In genomic region chr9:32645475-32645874, GRCm38 (mm10) we compare ENCODE assay signal across 9 mouse cellular contexts. TPM values are rescaled to one million over a fixed set of nuclear protein-coding genes. Genes with fewer than 3 reads are reported as not detected.
DNase-seq lines count a peak whose midpoint lies in the region; ATAC-seq lines count a peak whose summit lies in the region.
"Had no signal": no experiment of that assay in that cellular context is flagged by ENCODE, and none has a peak within 500 bp of the region (broad histone marks: within the 10 kb centered on the region; RNA-seq: fewer than 3 reads in every experiment).

No protein-coding gene starts in this region.

- no peaks in the 10 kb centered on the region for H3K27me3 ChIP-seq in kidney, embryonic 16.5 days (ENCODE audit: insufficient read depth, low read length)
- peaks cover 5% of the 10 kb centered on the region; the same call in 1 of the 2 replicates for H3K27me3 ChIP-seq in limb, embryonic 12.5 days

- no peak overlapping the region; the same call in 1 of the 2 replicates for H3K4me3 ChIP-seq in kidney, embryonic 16.5 days (ENCODE audit: low read length)
- no peak overlapping the region for H3K4me3 ChIP-seq in limb, embryonic 12.5 days (replicated peaks)
- H3K4me3 ChIP-seq: midbrain, embryonic 12.5 days had no signal

- H3K36me3 ChIP-seq in kidney, embryonic 16.5 days (ENCODE audit: insufficient read depth, low read length): no peaks in the 10 kb centered on the region
- H3K36me3 ChIP-seq in limb, embryonic 12.5 days: no peaks in the 10 kb centered on the region
- H3K36me3 ChIP-seq: midbrain, embryonic 12.5 days had no signal

- H3K9ac ChIP-seq in kidney, embryonic 16.5 days (replicated peaks; ENCODE audit: low read length): peak overlapping the region; percentile 62
- no peak overlapping the region for H3K9ac ChIP-seq in limb, embryonic 12.5 days (replicated peaks)
- H3K9ac ChIP-seq: midbrain, embryonic 12.5 days had no signal

- WGBS in kidney, embryonic 16.5 days: 28% methylated on average over 9 of the region's 9 CpGs
- WGBS in limb, embryonic 12.5 days: 10% methylated on average over 9 of the region's 9 CpGs

- DNase-seq in embryo, embryonic 11 days: peak; percentile 12
- no peak for DNase-seq in embryo, embryonic 10.5 days (ENCODE audit: low spot score)
- DNase-seq in kidney, adult 9 months: no peak
- peak; percentile 40 for DNase-seq in R1 (ENCODE audit: low read depth, low spot score)
- DNase-seq in gastrocnemius, postnatal 10 days: no peak
- no peak for DNase-seq in gastrocnemius, adult 18-20 months (ENCODE audit: low spot score)

- H3K9me3 ChIP-seq in kidney, embryonic 16.5 days (ENCODE audit: low read length): no peaks in the 10 kb centered on the region
- H3K9me3 ChIP-seq in limb, embryonic 12.5 days: no peaks in the 10 kb centered on the region
- H3K9me3 ChIP-seq: midbrain, embryonic 12.5 days had no signal

- H3K4me1 ChIP-seq in kidney, embryonic 16.5 days (ENCODE audit: insufficient read depth, low read length): peaks cover 43% of the 10 kb centered on the region
- H3K4me1 ChIP-seq in limb, embryonic 12.5 days (replicated peaks): peaks cover 28% of the 10 kb centered on the region

- H3K4me2 ChIP-seq in kidney, embryonic 16.5 days (replicated peaks; ENCODE audit: low read depth, low read length): peak overlapping the region; percentile 51
- H3K4me2 ChIP-seq in limb, embryonic 12.5 days: peak overlapping the region; percentile 27; the same call in 1 of the 2 replicates
- H3K4me2 ChIP-seq: midbrain, embryonic 12.5 days had no signal

- no peak for ATAC-seq in kidney, embryonic 16.5 days (ENCODE audit: low FRiP score, low TSS enrichment)
- ATAC-seq in limb, embryonic 12.5 days (ENCODE audit: insufficient number of reproducible peaks, insufficient read depth, low FRiP score, low TSS enrichment, low read depth): no peak

- H3K27ac ChIP-seq in kidney, embryonic 16.5 days (ENCODE audit: low read length): peak overlapping the region; percentile 92
- no peak overlapping the region for H3K27ac ChIP-seq in limb, embryonic 12.5 days
- H3K27ac ChIP-seq: midbrain, embryonic 12.5 days had no signal

RNA-seq across cellular contexts. Expression of gene Ets1, which starts 9.5 kb away (rescaled TPM):
- polyA plus RNA-seq in kidney, embryonic 16.5 days (2015; fragmentation: Nextera tagmentation; extraction: Ambion mirVana): 76.2 and 80.2 TPM in 2 replicates
- polyA plus RNA-seq in limb, embryonic 12.5 days (2016; fragmentation: Nextera tagmentation; extraction: Ambion mirVana): 47.7 and 48.5 TPM in 2 replicates
- 10 to 100 TPM; 36.6 to 47.7 TPM for total RNA-seq in gastrocnemius, postnatal 10 days (2021)
- total RNA-seq in gastrocnemius, adult 18-20 months (2021): 10 to 100 TPM in 1 of 2 experiments, 1 to 10 TPM in 1; 6.8 to 15.2 TPM

Comparison
In these comparisons a context has a peak if more than half of its experiments do, and no peak if none do; other contexts are left out.
1. DNase-seq: peak in embryo, embryonic 11 days (single experiment) and R1 (single experiment); none in embryo, embryonic 10.5 days (single experiment), kidney, adult 9 months (single experiment), gastrocnemius, postnatal 10 days (single experiment) and gastrocnemius, adult 18-20 months (single experiment).